18 mouse cellular contexts compared by ENCODE assay signal in genomic region chr10:75531532-75532090, GRCm38 (mm10). TPM values are rescaled to one million over a fixed set of nuclear protein-coding genes. Genes with fewer than 3 reads are reported as not detected.
A peak's percentile ranks its signal among the peaks of the same experiment; 100 is the strongest.
DNase-seq lines count a peak whose midpoint lies in the region; TF ChIP-seq lines count a peak whose summit lies in the region.
"Had no signal": no experiment of that assay in that cellular context is flagged by ENCODE, and none has a peak within 500 bp of the region (broad histone marks: within the 10 kb centered on the region; RNA-seq: fewer than 3 reads in every experiment).

No protein-coding gene starts in this region.

- no peaks in the 10 kb centered on the region for H3K27me3 ChIP-seq in C2C12 (ENCODE audit: control insufficient read depth, insufficient read depth, insufficient read length)
- H3K27me3 ChIP-seq in thymus, adult 2 months (ENCODE audit: control insufficient read depth, insufficient read depth, low read length): no peaks in the 10 kb centered on the region
- H3K27me3 ChIP-seq: forebrain, embryonic 13.5 days; heart, embryonic 15.5 days; hindbrain, embryonic 12.5 days; intestine, embryonic 15.5 days; liver, embryonic 12.5 days had no signal

- peaks cover 79% of the 10 kb centered on the region for H3K79me2 ChIP-seq in C2C12 (ENCODE audit: control insufficient read depth, insufficient read depth)

- DNase-seq in CD4-positive, CD25-positive, alpha-beta regulatory T cell, adult 2 months (ENCODE audit: low read depth, low spot score): peak; percentile 74
- DNase-seq in induced T-regulatory cell, adult 2 months (ENCODE audit: low read depth): peak; percentile 65
- peak; percentile 43 for DNase-seq in thymus, adult 2 months
- no peak for DNase-seq in urinary bladder, adult 2 months (ENCODE audit: low spot score)
- DNase-seq in right cerebral cortex, adult 18-20 months: no peak
- no peak for DNase-seq in layer of hippocampus, adult 9-10 months (ENCODE audit: low spot score)
- DNase-seq: cerebellum, postnatal 25 days; heart, adult 18-20 months; lung, embryonic 14.5 days; midbrain, embryonic 14.5 days; right cerebral cortex, postnatal 25 days had no signal

- H3K4me1 ChIP-seq in thymus, adult 2 months (replicated peaks; ENCODE audit: control insufficient read depth, insufficient read depth, low read length): peaks cover 30% of the 10 kb centered on the region
- H3K4me1 ChIP-seq: forebrain, embryonic 13.5 days; hindbrain, embryonic 12.5 days; intestine, embryonic 15.5 days had no signal

- H3K27ac ChIP-seq in thymus, adult 2 months (ENCODE audit: control insufficient read depth, insufficient read depth, low read length): peak overlapping the region; percentile 82
- H3K27ac ChIP-seq: forebrain, embryonic 13.5 days; heart, embryonic 15.5 days; hindbrain, embryonic 12.5 days; intestine, embryonic 15.5 days; liver, embryonic 12.5 days; macrophage had no signal

- TF ChIP-seq CTCF in C2C12 (IDR thresholded peaks at IDR 0.05; ENCODE audit: control insufficient read depth, insufficient read depth, insufficient read length): no peak
- TF ChIP-seq CTCF in thymus, adult 2 months (IDR thresholded peaks at IDR 0.05; ENCODE audit: borderline replicate concordance, control insufficient read depth, extremely low read depth, insufficient read depth, low read length, poor library complexity): no peak

- WGBS in thymus, adult 2 months: 28% methylated on average over 9 of the region's 9 CpGs

- H3K79me3 ChIP-seq in C2C12 (ENCODE audit: low read depth): peaks cover 49% of the 10 kb centered on the region

- H3K36me3 ChIP-seq in C2C12 (ENCODE audit: control insufficient read depth, insufficient read depth): peaks cover 81% of the 10 kb centered on the region
- H3K36me3 ChIP-seq in thymus, adult 2 months (ENCODE audit: control insufficient read depth, insufficient read depth, low read length): peaks cover 22% of the 10 kb centered on the region

- peak overlapping the region; percentile 18 for H3ac ChIP-seq in C2C12 (ENCODE audit: control insufficient read depth, insufficient read length, low read depth)

- H3K4me3 ChIP-seq in C2C12 (ENCODE audit: insufficient read depth, poor library complexity, severe bottlenecking): no peak overlapping the region
- no peak overlapping the region for H3K4me3 ChIP-seq in thymus, adult 2 months (ENCODE audit: control insufficient read depth, insufficient read depth, low read length)
- H3K4me3 ChIP-seq: forebrain, embryonic 13.5 days; heart, embryonic 15.5 days; hindbrain, embryonic 12.5 days; intestine, embryonic 15.5 days; liver, embryonic 12.5 days had no signal

- TF ChIP-seq POLR2A in thymus, adult 2 months (IDR thresholded peaks at IDR 0.05; ENCODE audit: control insufficient read depth, extremely low read depth, insufficient read depth, low read length, poor library complexity): no peak

TF ChIP-seq in C2C12, 6 proteins besides CTCF, POLR2A, EP300 and RAD21:
- no peak for TF ChIP-seq MYOG (IDR thresholded peaks at IDR 0.05; ENCODE audit: control insufficient read depth, extremely low read depth, insufficient read length)
- TF ChIP-seq USF1 (IDR thresholded peaks at IDR 0.05; ENCODE audit: low read depth): no peak
- TF ChIP-seq CEBPB (IDR thresholded peaks at IDR 0.05; ENCODE audit: low read depth): no peak
- TF ChIP-seq FOSL1 (IDR thresholded peaks at IDR 0.05; ENCODE audit: insufficient read depth, low read length, poor library complexity, severe bottlenecking): no peak
- TF ChIP-seq MYOD1 (IDR thresholded peaks at IDR 0.05; ENCODE audit: control insufficient read depth, insufficient read length, low read depth): no peak
- TF ChIP-seq MAX (IDR thresholded peaks at IDR 0.05): no peak

RNA-seq across cellular contexts. Expression of gene Gucd1, which starts 13.8 kb away (rescaled TPM):
- 15.7 TPM for polyA plus RNA-seq in C2C12 (2012; fragmentation: generic; extraction: Trizol)
- 77.0 and 80.5 TPM in 2 replicates for polyA plus RNA-seq in thymus, adult 2 months (2012; rRNA removed)
- 13.4 and 16.2 TPM in 2 replicates for polyA plus RNA-seq in urinary bladder, adult 2 months (2012; rRNA removed)

RNA-seq across cellular contexts. Expression of gene Snrpd3, which starts 14.3 kb away (rescaled TPM):
- polyA plus RNA-seq in C2C12 (2012; fragmentation: generic; extraction: Trizol): 358 TPM
- polyA plus RNA-seq in thymus, adult 2 months (2012; rRNA removed): 25.1 and 28.3 TPM in 2 replicates
- polyA plus RNA-seq in urinary bladder, adult 2 months (2012; rRNA removed): 52.9 and 60.3 TPM in 2 replicates

RNA-seq across cellular contexts. Expression of gene Lrrc75b, which starts 28.5 kb away (rescaled TPM):
- polyA plus RNA-seq in C2C12 (2012; fragmentation: generic; extraction: Trizol): 3.8 TPM
- polyA plus RNA-seq in thymus, adult 2 months (2012; rRNA removed): 1.8 and 2.2 TPM in 2 replicates
- polyA plus RNA-seq in urinary bladder, adult 2 months (2012; rRNA removed): 4.7 and 7.5 TPM in 2 replicates
- polyA plus RNA-seq: macrophage had no signal

RNA-seq across cellular contexts. Expression of gene Ggt1, which starts 29.8 kb away (rescaled TPM):
- polyA plus RNA-seq in C2C12 (2012; fragmentation: generic; extraction: Trizol): 0.12 TPM
- 5.6 and 6.9 TPM in 2 replicates for polyA plus RNA-seq in thymus, adult 2 months (2012; rRNA removed)
- 0.33 and 0.55 TPM in 2 replicates for polyA plus RNA-seq in urinary bladder, adult 2 months (2012; rRNA removed)
- polyA plus RNA-seq: macrophage had no signal

RNA-seq across cellular contexts. Expression of gene Ggt5, which starts 57.5 kb away (rescaled TPM):
- not detected for polyA plus RNA-seq in C2C12 (2012; fragmentation: generic; extraction: Trizol)
- 49.5 and 73.6 TPM in 2 replicates for polyA plus RNA-seq in thymus, adult 2 months (2012; rRNA removed)
- 8.6 and 10.5 TPM in 2 replicates for polyA plus RNA-seq in urinary bladder, adult 2 months (2012; rRNA removed)

Comparison
In these comparisons a context has a peak if more than half of its experiments do, and no peak if none do; other contexts are left out.
1. DNase-seq: peak in CD4-positive, CD25-positive, alpha-beta regulatory T cell, adult 2 months (single experiment), induced T-regulatory cell, adult 2 months (single experiment) and thymus, adult 2 months (single experiment); none in urinary bladder, adult 2 months (single experiment), right cerebral cortex, adult 18-20 months (single experiment) and layer of hippocampus, adult 9-10 months (single experiment).